Mouse (Mus musculus) midbrain, embryonic 14.5 days (tissue): ENCODE measurements around the gene Camk1d. TPM values are rescaled to one million over a fixed set of nuclear protein-coding genes. Genes with fewer than 3 reads are reported as not detected.

ENCODE experiments used
- ATAC-seq: fragments of 200-750 bp; cut with Nextera tagmentation; 2 replicates; pipeline ENCODE4 v1.8.0; 2017; ENCODE audit warnings: moderate number of reproducible peaks, moderate library complexity; ENCODE audit not compliant: low FRiP score, low TSS enrichment
- DNase-seq: peaks from one replicate; pipeline ENCODE4 v3.0.0-alpha.2; 2015
- H3K27ac ChIP-seq: fragments of 300-500 bp; sonication (generic); replicated peaks from 2 replicates; pipeline ENCODE4 v1.5.1; 2014; ENCODE audit warnings: mild to moderate bottlenecking, low read depth, low read length, moderate library complexity
- H3K27me3 ChIP-seq: fragments of 300-500 bp; sonication (generic); 2 replicates; pipeline ENCODE4 v1.6.1; 2014; ENCODE audit warnings: low read length, control low read depth, mixed read lengths; ENCODE audit not compliant: control insufficient read depth, insufficient read depth
- H3K36me3 ChIP-seq: fragments of 300-500 bp; sonication (generic); 2 replicates; pipeline ENCODE4 v1.6.1; 2014; ENCODE audit warnings: low read length, control low read depth; ENCODE audit not compliant: control insufficient read depth, insufficient read depth
- H3K4me1 ChIP-seq: fragments of 300-500 bp; sonication (generic); 2 replicates; pipeline ENCODE4 v1.6.1; 2014; ENCODE audit warnings: mild to moderate bottlenecking, antibody characterized with exemption, low read length, control low read depth; ENCODE audit not compliant: control insufficient read depth, insufficient read depth
- H3K4me2 ChIP-seq: fragments of 300-500 bp; sonication (generic); 2 replicates; pipeline ENCODE4 v1.6.1; 2014; ENCODE audit warnings: mild to moderate bottlenecking, low read length, moderate library complexity
- H3K4me3 ChIP-seq: fragments of 300-500 bp; sonication (generic); replicated peaks from 2 replicates; pipeline ENCODE4 v1.5.1; 2014; ENCODE audit warnings: low read depth, low read length
- H3K9ac ChIP-seq: fragments of 300-500 bp; sonication (generic); replicated peaks from 2 replicates; pipeline ENCODE4 v1.6.1; 2014; ENCODE audit warnings: mild to moderate bottlenecking, low read length, moderate library complexity
- H3K9me3 ChIP-seq: fragments of 300-500 bp; sonication (generic); 2 replicates; pipeline ENCODE4 v1.6.1; 2016; ENCODE audit warnings: low read length, control low read depth, mixed read lengths; ENCODE audit not compliant: control insufficient read depth
- WGBS: fragments of 180-500 bp; shearing (Covaris S2); extraction: QIAGEN DNeasy Blood & Tissue Kit; methylation state at CpG from one replicate; pipeline ENCODE4 v1.1.7; 2014; 5-methylcytosine and 5-hydroxymethylcytosine counted together
- polyA plus RNA-seq: library from polyadenylated mRNA; unstranded; fragments of >200 nt; fragmentation: Nextera tagmentation; extraction: Ambion mirVana; gene quantifications from 2 replicates; pipeline ENCODE4 v1.2.1, GENCODE M21; 2014

The Camk1d gene
- polyA plus RNA-seq, 1 experiment from 2014 or later: 6.0 TPM

DNA sequence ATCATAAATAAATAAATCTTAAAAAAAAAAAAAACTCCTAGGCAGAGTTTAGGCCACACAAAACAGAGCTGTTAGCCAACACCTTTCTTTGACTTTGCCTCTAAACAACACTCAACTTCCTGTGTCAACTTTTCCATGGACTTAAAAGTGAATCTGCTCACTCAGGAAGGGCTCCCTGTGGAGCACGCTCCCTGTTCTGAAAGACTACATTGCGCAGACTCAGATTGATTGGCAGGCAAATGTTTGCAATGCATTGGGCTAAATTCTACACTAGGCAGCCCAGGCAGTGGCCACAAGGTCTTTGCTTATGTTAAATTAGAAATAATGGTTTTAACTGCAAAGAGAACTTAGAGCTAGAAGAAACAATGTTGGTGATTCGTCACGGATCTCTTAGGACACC, 45.4 kb downstream of the Camk1d start:
- Histone ChIP-seq H3K4me2 (no peak overlapping the region), H3K27me3 (no peaks in the 10 kb centered on the region)

DNA sequence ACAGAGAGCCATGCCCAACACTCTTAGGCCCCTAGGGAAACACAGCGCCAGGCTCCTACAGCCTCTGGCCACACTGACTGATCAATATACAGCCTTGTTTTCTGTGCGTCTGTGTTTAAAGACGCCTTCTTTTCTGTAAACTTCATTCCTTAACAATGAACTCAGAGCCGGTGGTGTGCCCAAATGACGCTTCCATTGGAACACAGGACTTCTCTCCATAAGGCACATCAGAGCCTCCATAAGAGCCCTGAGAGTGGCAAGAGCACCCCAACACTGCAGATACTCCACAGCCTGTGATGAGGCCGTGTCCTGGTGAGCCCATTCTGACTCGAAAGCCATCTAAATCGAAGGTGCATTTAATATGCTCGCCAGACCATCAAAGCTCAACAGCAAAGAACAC, 50.8 kb downstream of the Camk1d start:
- no peaks in the 10 kb centered on the region for H3K9me3 ChIP-seq
- ATAC-seq (no peak), DNase-seq (no peak)
- H3K27ac ChIP-seq: no peak overlapping the region
- no peaks in the 10 kb centered on the region for H3K36me3 ChIP-seq
- H3K4me2 ChIP-seq: no peak overlapping the region
- H3K27me3 ChIP-seq: no peaks in the 10 kb centered on the region
- no peaks in the 10 kb centered on the region for H3K4me1 ChIP-seq
- 84% methylated on average over 9 of the region's 9 CpGs for WGBS
- no peak overlapping the region for H3K4me3 ChIP-seq
- H3K9ac ChIP-seq: no peak overlapping the region

More for the DNA sequence above, 45.4 kb downstream of the Camk1d start:
- Histone ChIP-seq H3K9me3 (no peaks in the 10 kb centered on the region), H3K4me3 (no peak overlapping the region), H3K36me3 (no peaks in the 10 kb centered on the region), H3K9ac (no peak overlapping the region), H3K27ac (no peak overlapping the region), H3K4me1 (no peaks in the 10 kb centered on the region)
- 83% methylated on average over 4 of the region's 4 CpGs for WGBS
- ATAC-seq (no peak), DNase-seq (no peak)

- Histone ChIP-seq H3K9ac (no peak overlapping the region), H3K9me3 (no peaks in the 10 kb centered on the region), H3K27ac (no peak overlapping the region), H3K27me3 (no peaks in the 10 kb centered on the region), H3K36me3 (no peaks in the 10 kb centered on the region), H3K4me3 (no peak overlapping the region), H3K4me2 (no peak overlapping the region), H3K4me1 (no peaks in the 10 kb centered on the region)
- DNase-seq (no peak), ATAC-seq (no peak)
- WGBS: 66% methylated on average over 5 of the region's 5 CpGs
Measured at GRCm38 (mm10) chr2:5661946-5662345, 52.4 kb downstream of the Camk1d start.

GRCm38 (mm10) chr2:5658000-5658399, 56.3 kb downstream of the Camk1d start:
- Histone ChIP-seq H3K9me3 (no peaks in the 10 kb centered on the region), H3K4me3 (no peak overlapping the region), H3K27ac (no peak overlapping the region), H3K27me3 (no peaks in the 10 kb centered on the region), H3K4me2 (no peak overlapping the region), H3K4me1 (no peaks in the 10 kb centered on the region), H3K36me3 (no peaks in the 10 kb centered on the region), H3K9ac (no peak overlapping the region)
- 79% methylated on average over 3 of the region's 3 CpGs for WGBS
- no peak for DNase-seq
- no peak for ATAC-seq

DNA sequence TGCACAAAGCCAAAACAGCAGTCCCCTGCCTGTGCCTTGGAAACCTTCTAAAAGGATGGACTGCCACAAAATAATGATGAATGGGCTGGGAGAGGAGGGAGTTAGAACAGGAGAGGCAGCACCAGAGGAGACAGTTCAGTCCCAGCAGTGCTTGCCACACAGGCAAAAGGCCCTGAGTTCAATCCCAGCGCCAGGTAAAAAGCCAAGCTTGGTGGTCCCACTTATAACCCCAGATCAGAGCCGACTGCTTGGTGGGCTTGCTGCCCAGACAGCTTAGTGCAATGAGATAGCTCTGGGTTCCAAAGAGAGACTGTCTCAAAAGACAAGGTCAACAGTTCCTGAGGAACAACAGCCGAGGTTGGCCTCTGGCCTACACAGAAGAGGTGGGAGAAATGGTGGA, 58.0 kb downstream of the Camk1d start:
- no peaks in the 10 kb centered on the region for H3K4me1 ChIP-seq
- H3K9ac ChIP-seq: no peak overlapping the region
- H3K36me3 ChIP-seq: no peaks in the 10 kb centered on the region
- H3K27me3 ChIP-seq: no peaks in the 10 kb centered on the region
- DNase-seq (no peak), ATAC-seq (no peak)
- H3K9me3 ChIP-seq: no peaks in the 10 kb centered on the region
- H3K4me2 ChIP-seq: no peak overlapping the region
- H3K27ac ChIP-seq: no peak overlapping the region
- 69% methylated on average over 3 of the region's 3 CpGs for WGBS
- no peak overlapping the region for H3K4me3 ChIP-seq

DNA sequence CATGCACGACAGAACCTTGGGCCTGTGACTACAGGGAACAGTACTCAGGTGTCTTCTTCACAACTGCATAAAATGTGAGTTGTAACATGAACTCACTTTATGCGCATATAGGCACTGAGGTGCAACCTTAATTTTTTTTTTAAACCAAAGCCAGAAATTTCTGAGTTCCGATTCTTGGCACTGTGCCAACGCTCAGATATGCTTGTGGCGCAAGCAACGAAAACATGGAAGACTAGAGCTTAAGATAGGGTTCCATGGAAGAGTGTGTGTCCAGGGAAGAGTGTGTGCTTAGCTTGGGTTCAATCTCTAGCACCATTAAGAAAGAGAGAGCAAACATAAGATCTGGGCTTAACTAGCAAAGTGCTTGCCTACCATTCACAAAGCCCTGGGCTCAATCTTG, 62.2 kb downstream of the Camk1d start:
- H3K9ac ChIP-seq: no peak overlapping the region
- no peaks in the 10 kb centered on the region for H3K36me3 ChIP-seq
- ATAC-seq (no peak), DNase-seq (no peak)
- H3K4me2 ChIP-seq: no peak overlapping the region
- H3K9me3 ChIP-seq: no peaks in the 10 kb centered on the region
- H3K4me3 ChIP-seq: no peak overlapping the region
- no peaks in the 10 kb centered on the region for H3K27me3 ChIP-seq
- 93% methylated on average over 6 of the region's 6 CpGs for WGBS
- no peak overlapping the region for H3K27ac ChIP-seq
- no peaks in the 10 kb centered on the region for H3K4me1 ChIP-seq

- DNase-seq: no peak
- no peaks in the 10 kb centered on the region for H3K4me1 ChIP-seq
- no peak for ATAC-seq
- H3K9me3 ChIP-seq: no peaks in the 10 kb centered on the region
- no peak overlapping the region for H3K9ac ChIP-seq
- H3K36me3 ChIP-seq: no peaks in the 10 kb centered on the region
- no peak overlapping the region for H3K27ac ChIP-seq
- H3K4me2 ChIP-seq: no peak overlapping the region
- no peak overlapping the region for H3K4me3 ChIP-seq
- WGBS: 91% methylated on average over 10 of the region's 10 CpGs
- no peaks in the 10 kb centered on the region for H3K27me3 ChIP-seq
Measured at GRCm38 (mm10) chr2:5651285-5651870, 62.9 kb downstream of the Camk1d start.

DNA sequence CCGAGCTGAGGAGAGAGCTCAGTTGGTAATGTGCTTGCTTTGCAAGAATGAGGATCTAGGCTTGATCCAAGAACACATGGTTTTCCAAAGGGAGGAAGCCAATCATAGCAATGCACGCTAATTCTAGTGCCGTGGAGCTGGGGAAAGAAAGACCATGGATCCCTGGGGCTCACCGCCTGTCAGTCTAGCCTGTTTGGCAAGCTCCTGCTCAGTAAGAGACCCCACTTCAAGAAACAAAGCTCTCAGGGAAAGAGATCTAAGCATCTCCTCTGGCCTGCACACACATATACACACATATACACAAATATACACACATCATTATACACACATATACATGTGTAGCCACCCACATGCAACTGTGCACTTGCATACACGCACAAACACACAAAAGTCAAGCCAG, 65.1 kb downstream of the Camk1d start:
- Histone ChIP-seq H3K4me2 (no peak overlapping the region), H3K27ac (no peak overlapping the region), H3K4me1 (no peaks in the 10 kb centered on the region), H3K4me3 (no peak overlapping the region), H3K36me3 (no peaks in the 10 kb centered on the region), H3K9ac (no peak overlapping the region), H3K9me3 (no peaks in the 10 kb centered on the region), H3K27me3 (no peaks in the 10 kb centered on the region)
- DNase-seq (no peak), ATAC-seq (no peak)
- 89% methylated on average over 5 of the region's 5 CpGs for WGBS

GRCm38 (mm10) chr2:5648764-5649163, 65.6 kb downstream of the Camk1d start:
- Histone ChIP-seq H3K27ac (no peak overlapping the region), H3K36me3 (no peaks in the 10 kb centered on the region), H3K27me3 (no peaks in the 10 kb centered on the region), H3K9ac (no peak overlapping the region), H3K4me3 (no peak overlapping the region), H3K4me1 (no peaks in the 10 kb centered on the region), H3K4me2 (no peak overlapping the region), H3K9me3 (no peaks in the 10 kb centered on the region)
- no peak for ATAC-seq
- no peak for DNase-seq
- 86% methylated on average over 6 of the region's 6 CpGs for WGBS
